Mouse (Mus musculus) megakaryocyte, embryonic 14.5 days (primary cell): ENCODE data around the gene Ccdc15. TPM values are rescaled to one million over a fixed set of nuclear protein-coding genes. Genes with fewer than 3 reads are reported as not detected.

Experiments used
- H3K27me3 ChIP-seq: replicated peaks from 2 replicates; pipeline ENCODE3; 2012; ENCODE audit warnings: inconsistent platforms
- H3K36me3 ChIP-seq: replicated peaks from 2 replicates; pipeline ENCODE3; 2012; ENCODE audit warnings: low read length, inconsistent platforms, mixed read lengths
- H3K4me1 ChIP-seq: 2 replicates; pipeline ENCODE4 v1.6.1; 2012; ENCODE audit warnings: inconsistent platforms
- H3K4me3 ChIP-seq: replicated peaks from 2 replicates; pipeline ENCODE3; 2012; ENCODE audit warnings: moderate library complexity, mild to moderate bottlenecking, inconsistent platforms
- H3K9me3 ChIP-seq: 2 replicates; pipeline ENCODE4 v1.6.1; 2012; ENCODE audit warnings: inconsistent platforms
- FLI1 ChIP-seq: IDR thresholded peaks from 2 replicates; pipeline ENCODE4 v1.6.1; 2012; ENCODE audit warnings: low read length, inconsistent platforms, mixed read lengths
- GATA1 ChIP-seq: IDR thresholded peaks from 3 replicates; pipeline ENCODE4 v1.6.1; 2012; ENCODE audit warnings: mixed read lengths, low read length, inconsistent platforms, borderline replicate concordance
- polyA plus RNA-seq: library from polyadenylated mRNA; stranded (reverse); fragments of >175 nt; gene quantifications from 2 replicates; pipeline ENCODE4 v1.2.3, GENCODE M21; 2012; ENCODE audit warnings: low replicate concordance; ENCODE audit not compliant: insufficient read depth

The Ccdc15 gene
- polyA plus RNA-seq = 2.8 TPM in 1 of 2 replicates, not detected in the other

GRCm38 (mm10) chr9:37347988-37348642 is at the start of gene Ccdc15:
TSS of gene Ccdc15 (minus strand) at chr9:37348432.
- H3K27me3 ChIP-seq = no peaks in the 10 kb centered on the region
- peak within 1 kb of the TSS; percentile 91 for H3K4me3 ChIP-seq
- TF ChIP-seq FLI1 (peak; percentile 96; the same call in 1 of the 2 replicates), GATA1 (no peak)
- peaks cover 17% of the 10 kb centered on the region for H3K4me1 ChIP-seq
- no peaks in the 10 kb centered on the region for H3K9me3 ChIP-seq
- peaks cover 8% of the 10 kb centered on the region for H3K36me3 ChIP-seq

- no peak for TF ChIP-seq FLI1
- no peak for TF ChIP-seq GATA1
- H3K4me3 ChIP-seq = no peak overlapping the region
Observed at GRCm38 (mm10) chr9:37393482-37394131, 45.4 kb upstream of the Ccdc15 start.

GRCm38 (mm10) chr9:37392071-37392470 is 43.8 kb upstream of the Ccdc15 start:
- H3K4me3 ChIP-seq = no peak overlapping the region
- no peaks in the 10 kb centered on the region for H3K9me3 ChIP-seq
- TF ChIP-seq FLI1 (no peak), GATA1 (no peak)
- H3K27me3 ChIP-seq = peaks cover 8% of the 10 kb centered on the region
- no peaks in the 10 kb centered on the region for H3K36me3 ChIP-seq
- H3K4me1 ChIP-seq = no peaks in the 10 kb centered on the region

More at GRCm38 (mm10) chr9:37393482-37394131, 45.4 kb upstream of the Ccdc15 start:
- Histone ChIP-seq H3K9me3 (no peaks in the 10 kb centered on the region), H3K27me3 (peaks cover 9% of the 10 kb centered on the region), H3K4me1 (no peaks in the 10 kb centered on the region), H3K36me3 (no peaks in the 10 kb centered on the region)

GRCm38 (mm10) chr9:37390891-37391290 is 42.7 kb upstream of the Ccdc15 start:
- H3K4me1 ChIP-seq = no peaks in the 10 kb centered on the region
- no peaks in the 10 kb centered on the region for H3K36me3 ChIP-seq
- TF ChIP-seq GATA1 = no peak
- TF ChIP-seq FLI1 = no peak
- no peak overlapping the region for H3K4me3 ChIP-seq
- H3K9me3 ChIP-seq = no peaks in the 10 kb centered on the region
- peaks cover 12% of the 10 kb centered on the region for H3K27me3 ChIP-seq

- Histone ChIP-seq H3K36me3 (no peaks in the 10 kb centered on the region), H3K4me3 (peak overlapping the region; percentile 90), H3K27me3 (peaks cover 62% of the 10 kb centered on the region), H3K9me3 (no peaks in the 10 kb centered on the region), H3K4me1 (peaks cover 12% of the 10 kb centered on the region)
- no peak for TF ChIP-seq GATA1
- TF ChIP-seq FLI1 = no peak
Observed at GRCm38 (mm10) chr9:37384284-37385182, 36.3 kb upstream of the Ccdc15 start.

GRCm38 (mm10) chr9:37383161-37383560 is 34.9 kb upstream of the Ccdc15 start:
- peaks cover 65% of the 10 kb centered on the region for H3K27me3 ChIP-seq
- H3K4me3 ChIP-seq = no peak overlapping the region
- no peaks in the 10 kb centered on the region for H3K9me3 ChIP-seq
- TF ChIP-seq FLI1 (no peak), GATA1 (no peak)
- H3K36me3 ChIP-seq = no peaks in the 10 kb centered on the region
- peaks cover 12% of the 10 kb centered on the region for H3K4me1 ChIP-seq

- no peak for TF ChIP-seq GATA1
- no peak for TF ChIP-seq FLI1
- H3K27me3 ChIP-seq = peaks cover 11% of the 10 kb centered on the region
- peaks cover 3% of the 10 kb centered on the region; the same call in 1 of the 2 replicates for H3K4me1 ChIP-seq
- no peak overlapping the region for H3K4me3 ChIP-seq
- H3K9me3 ChIP-seq = no peaks in the 10 kb centered on the region
- H3K36me3 ChIP-seq = no peaks in the 10 kb centered on the region
Observed at GRCm38 (mm10) chr9:37375718-37376117, 27.5 kb upstream of the Ccdc15 start.

- Histone ChIP-seq H3K4me3 (no peak overlapping the region), H3K4me1 (peaks cover 3% of the 10 kb centered on the region; the same call in 1 of the 2 replicates), H3K27me3 (peaks cover 11% of the 10 kb centered on the region), H3K36me3 (no peaks in the 10 kb centered on the region), H3K9me3 (no peaks in the 10 kb centered on the region)
- TF ChIP-seq FLI1 (no peak), GATA1 (no peak)
Observed at GRCm38 (mm10) chr9:37371232-37371801, 23.1 kb upstream of the Ccdc15 start.

GRCm38 (mm10) chr9:37368860-37369259 is 20.6 kb upstream of the Ccdc15 start:
- H3K27me3 ChIP-seq = peaks cover 11% of the 10 kb centered on the region
- H3K36me3 ChIP-seq = no peaks in the 10 kb centered on the region
- peaks cover 5% of the 10 kb centered on the region for H3K4me1 ChIP-seq
- TF ChIP-seq FLI1 (no peak), GATA1 (no peak)
- no peaks in the 10 kb centered on the region for H3K9me3 ChIP-seq
- H3K4me3 ChIP-seq = no peak overlapping the region
